Mouse (Mus musculus): ENCODE measurements around the gene Tinf2. TPM values are rescaled to one million over a fixed set of nuclear protein-coding genes. Genes with fewer than 3 reads are reported as not detected.

Gene Tinf2
- polyA plus RNA-seq, 1 experiment from 2014 or later, result 25.3 TPM

DNA sequence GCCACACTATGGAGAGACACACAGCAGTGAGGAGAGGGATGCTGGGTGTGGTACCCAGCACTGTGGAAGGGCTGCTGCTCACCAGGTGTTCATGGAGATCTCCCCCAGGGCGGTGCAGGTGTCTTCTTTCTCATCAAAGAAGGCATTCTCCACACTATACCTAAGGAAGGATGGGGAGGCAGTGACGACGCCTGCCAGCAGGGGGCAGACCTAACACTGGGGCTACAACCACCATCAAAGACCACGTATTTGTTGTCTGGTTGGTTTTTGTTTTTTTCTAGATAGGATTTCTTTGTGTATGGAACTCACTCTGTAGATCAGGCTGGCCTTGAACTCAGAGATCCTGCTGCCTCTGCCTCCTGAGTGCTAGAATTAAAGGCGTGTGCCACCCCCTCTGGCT lies 52.3 kb downstream of the Tinf2 start:
- no peak overlapping the region for H3K27ac ChIP-seq (ENCODE audit: low read depth, low read length)
- H3K4me1 ChIP-seq (ENCODE audit: control insufficient read depth, insufficient read depth, low read depth, low read length), result no peaks in the 10 kb centered on the region; the same call in 1 of the 2 replicates
- H3K36me3 ChIP-seq (ENCODE audit: control insufficient read depth, insufficient read depth, low read length), result peaks cover 79% of the 10 kb centered on the region
- WGBS, result 55% methylated on average over 5 of the region's 5 CpGs
- H3K9me3 ChIP-seq (ENCODE audit: control insufficient read depth, low read length), result no peaks in the 10 kb centered on the region
- no peak overlapping the region for H3K9ac ChIP-seq (ENCODE audit: low read depth, low read length)
- no peak for ATAC-seq
- H3K4me3 ChIP-seq (ENCODE audit: low read length), result no peak overlapping the region
- no peaks in the 10 kb centered on the region for H3K27me3 ChIP-seq (replicated peaks; ENCODE audit: control insufficient read depth, insufficient read depth, low read length)
- H3K4me2 ChIP-seq (ENCODE audit: low read length), result no peak overlapping the region

DNA sequence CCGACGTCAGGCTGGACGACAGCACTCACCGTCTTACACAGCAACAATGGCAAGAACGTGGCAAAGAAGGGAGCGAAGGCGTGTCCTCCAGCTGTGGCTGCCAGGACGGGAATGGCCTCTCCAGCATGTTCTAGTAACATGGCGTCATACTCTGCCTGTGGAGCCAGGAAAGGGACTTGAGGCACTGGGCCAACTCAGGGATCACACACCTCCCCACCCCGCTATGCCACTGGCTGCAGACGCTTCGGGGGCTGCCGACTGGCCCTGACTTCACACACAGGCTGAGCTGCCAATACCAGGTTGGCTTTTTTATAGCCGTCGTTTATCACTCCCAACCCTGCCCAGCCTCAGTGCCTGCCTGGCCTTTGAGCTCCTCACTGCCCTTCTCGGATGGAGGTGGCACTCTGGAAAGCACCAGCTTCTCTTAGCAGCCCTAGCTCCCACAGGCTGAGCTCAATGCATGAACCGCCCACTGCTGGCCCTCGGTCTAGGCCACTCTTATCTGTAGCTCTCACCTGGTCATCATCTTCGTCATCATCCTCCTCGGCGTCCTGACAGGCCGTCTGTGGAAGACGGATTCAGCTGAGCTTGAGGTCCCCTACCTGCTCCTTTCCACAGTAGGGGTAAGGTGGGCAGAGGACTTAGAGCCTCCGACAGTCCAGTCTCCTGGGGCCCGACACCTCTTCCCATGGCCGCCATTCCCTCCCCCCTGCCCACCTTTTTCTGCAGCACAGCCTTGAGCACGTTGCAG lies 53.4 kb downstream of the Tinf2 start:
- H3K9me3 ChIP-seq (ENCODE audit: control insufficient read depth, low read length), result no peaks in the 10 kb centered on the region
- no peaks in the 10 kb centered on the region for H3K27me3 ChIP-seq (replicated peaks; ENCODE audit: control insufficient read depth, insufficient read depth, low read length)
- H3K9ac ChIP-seq (ENCODE audit: low read depth, low read length), result no peak overlapping the region
- peaks cover 75% of the 10 kb centered on the region for H3K36me3 ChIP-seq (ENCODE audit: control insufficient read depth, insufficient read depth, low read length)
- 88% methylated on average over 27 of the region's 27 CpGs for WGBS
- no peak for ATAC-seq
- no peak overlapping the region for H3K4me2 ChIP-seq (ENCODE audit: low read length)
- H3K4me3 ChIP-seq (ENCODE audit: low read length), result no peak overlapping the region
- no peak overlapping the region for H3K27ac ChIP-seq (ENCODE audit: low read depth, low read length)
- H3K4me1 ChIP-seq (ENCODE audit: control insufficient read depth, insufficient read depth, low read depth, low read length), result no peaks in the 10 kb centered on the region

Other genes with a start within 250 kb of the Tinf2 start
- 28.6 and 29.5 TPM in 2 replicates for gene Dhrs4, start 203.1 kb downstream of the Tinf2 start, polyA plus RNA-seq (2015; fragmentation: Nextera tagmentation; extraction: Ambion mirVana)
- 22.9 and 26.2 TPM in 2 replicates for gene Carmil3, start 191.2 kb downstream of the Tinf2 start, polyA plus RNA-seq (2015; fragmentation: Nextera tagmentation; extraction: Ambion mirVana)
- 10.2 and 11.7 TPM in 2 replicates for gene Cpne6, start 171.4 kb downstream of the Tinf2 start, polyA plus RNA-seq (2015; fragmentation: Nextera tagmentation; extraction: Ambion mirVana)
- gene Nrl, start 156.8 kb downstream of the Tinf2 start, polyA plus RNA-seq (2015; fragmentation: Nextera tagmentation; extraction: Ambion mirVana), result 0.15 and 0.23 TPM in 2 replicates
- 29.3 and 32.4 TPM in 2 replicates for gene Pck2, start 141.6 kb downstream of the Tinf2 start, polyA plus RNA-seq (2015; fragmentation: Nextera tagmentation; extraction: Ambion mirVana)
- 110 and 127 TPM in 2 replicates for gene Dcaf11, start 121.8 kb downstream of the Tinf2 start, polyA plus RNA-seq (2015; fragmentation: Nextera tagmentation; extraction: Ambion mirVana)
- 0.89 and 1.4 TPM in 2 replicates for gene A730061H03Rik, start 121.4 kb downstream of the Tinf2 start, polyA plus RNA-seq (2015; fragmentation: Nextera tagmentation; extraction: Ambion mirVana)
- 0.26 and 1.4 TPM in 2 replicates for gene Fitm1, start 106.2 kb downstream of the Tinf2 start, polyA plus RNA-seq (2015; fragmentation: Nextera tagmentation; extraction: Ambion mirVana)
- gene Psme1, start 103.7 kb downstream of the Tinf2 start, polyA plus RNA-seq (2015; fragmentation: Nextera tagmentation; extraction: Ambion mirVana), result 223 and 230 TPM in 2 replicates
- 49.4 and 64.2 TPM in 2 replicates for gene Emc9, start 96.5 kb downstream of the Tinf2 start, polyA plus RNA-seq (2015; fragmentation: Nextera tagmentation; extraction: Ambion mirVana)
- gene Psme2, start 90.7 kb downstream of the Tinf2 start, polyA plus RNA-seq (2015; fragmentation: Nextera tagmentation; extraction: Ambion mirVana), result 170 and 173 TPM in 2 replicates
- 18.2 and 20.3 TPM in 2 replicates for gene Rnf31, start 90.1 kb downstream of the Tinf2 start, polyA plus RNA-seq (2015; fragmentation: Nextera tagmentation; extraction: Ambion mirVana)
- 9.7 and 10.6 TPM in 2 replicates for gene Irf9, start 78.2 kb downstream of the Tinf2 start, polyA plus RNA-seq (2015; fragmentation: Nextera tagmentation; extraction: Ambion mirVana)
- 16.8 and 20.2 TPM in 2 replicates for gene Rec8, start 63.8 kb downstream of the Tinf2 start, polyA plus RNA-seq (2015; fragmentation: Nextera tagmentation; extraction: Ambion mirVana)
- 116 and 131 TPM in 2 replicates for gene Ipo4, start 45.9 kb downstream of the Tinf2 start, polyA plus RNA-seq (2015; fragmentation: Nextera tagmentation; extraction: Ambion mirVana)
- 1.5 and 1.6 TPM in 2 replicates for gene Gm49378, start 43.9 kb downstream of the Tinf2 start, polyA plus RNA-seq (2015; fragmentation: Nextera tagmentation; extraction: Ambion mirVana)
- 68.7 and 72.1 TPM in 2 replicates for gene Tm9sf1, start 38.0 kb downstream of the Tinf2 start, polyA plus RNA-seq (2015; fragmentation: Nextera tagmentation; extraction: Ambion mirVana)
- 0.32 and 0.53 TPM in 2 replicates for gene Tssk4, start 31.6 kb downstream of the Tinf2 start, polyA plus RNA-seq (2015; fragmentation: Nextera tagmentation; extraction: Ambion mirVana)
- gene Mdp1, start 21.3 kb downstream of the Tinf2 start, polyA plus RNA-seq (2015; fragmentation: Nextera tagmentation; extraction: Ambion mirVana), result 77.2 and 82.8 TPM in 2 replicates
- 48.6 and 50.4 TPM in 2 replicates for gene Gmpr2, start 9.9 kb downstream of the Tinf2 start, polyA plus RNA-seq (2015; fragmentation: Nextera tagmentation; extraction: Ambion mirVana)
- gene Nedd8, start 9.7 kb downstream of the Tinf2 start, polyA plus RNA-seq (2015; fragmentation: Nextera tagmentation; extraction: Ambion mirVana), result 567 and 599 TPM in 2 replicates
- 0.20 and 0.41 TPM in 2 replicates for gene Tgm1, start 32.1 kb upstream of the Tinf2 start, polyA plus RNA-seq (2015; fragmentation: Nextera tagmentation; extraction: Ambion mirVana)
- gene Rabggta, start 40.4 kb upstream of the Tinf2 start, polyA plus RNA-seq (2015; fragmentation: Nextera tagmentation; extraction: Ambion mirVana), result 60.3 and 65.8 TPM in 2 replicates
- gene Dhrs1, start 63.9 kb upstream of the Tinf2 start, polyA plus RNA-seq (2015; fragmentation: Nextera tagmentation; extraction: Ambion mirVana), result 85.9 and 90.3 TPM in 2 replicates
- 27.1 and 27.9 TPM in 2 replicates for gene Nop9, start 63.9 kb upstream of the Tinf2 start, polyA plus RNA-seq (2015; fragmentation: Nextera tagmentation; extraction: Ambion mirVana)
- 0.17 and 0.63 TPM in 2 replicates for gene Cideb, start 76.6 kb upstream of the Tinf2 start, polyA plus RNA-seq (2015; fragmentation: Nextera tagmentation; extraction: Ambion mirVana)
- 0.47 and 0.66 TPM in 2 replicates for gene Ltb4r2, start 79.6 kb upstream of the Tinf2 start, polyA plus RNA-seq (2015; fragmentation: Nextera tagmentation; extraction: Ambion mirVana)
- gene Ltb4r1, start 84.1 kb upstream of the Tinf2 start, polyA plus RNA-seq (2015; fragmentation: Nextera tagmentation; extraction: Ambion mirVana), result 0.22 and 0.79 TPM in 2 replicates
- gene Adcy4, start 102.3 kb upstream of the Tinf2 start, polyA plus RNA-seq (2015; fragmentation: Nextera tagmentation; extraction: Ambion mirVana), result 3.5 and 5.1 TPM in 2 replicates
- 2.3 and 3.6 TPM in 2 replicates for gene Ripk3, start 107.0 kb upstream of the Tinf2 start, polyA plus RNA-seq (2015; fragmentation: Nextera tagmentation; extraction: Ambion mirVana)
- 6.5 and 11.9 TPM in 2 replicates for gene Nfatc4, start 141.3 kb upstream of the Tinf2 start, polyA plus RNA-seq (2015; fragmentation: Nextera tagmentation; extraction: Ambion mirVana)
- 8.4 and 13.7 TPM in 2 replicates for gene Nynrin, start 172.2 kb upstream of the Tinf2 start, polyA plus RNA-seq (2015; fragmentation: Nextera tagmentation; extraction: Ambion mirVana)
- gene Cbln3, start 202.6 kb upstream of the Tinf2 start, polyA plus RNA-seq (2015; fragmentation: Nextera tagmentation; extraction: Ambion mirVana), result 0.35 and 0.56 TPM in 2 replicates
- 9.1 and 11.4 TPM in 2 replicates for gene Khnyn, start 203.1 kb upstream of the Tinf2 start, polyA plus RNA-seq (2015; fragmentation: Nextera tagmentation; extraction: Ambion mirVana)
- 163 and 175 TPM in 2 replicates for gene Sdr39u1, start 218.5 kb upstream of the Tinf2 start, polyA plus RNA-seq (2015; fragmentation: Nextera tagmentation; extraction: Ambion mirVana)